Comparison of ENCODE assay signal across 10 mouse cellular contexts in the genomic region with DNA sequence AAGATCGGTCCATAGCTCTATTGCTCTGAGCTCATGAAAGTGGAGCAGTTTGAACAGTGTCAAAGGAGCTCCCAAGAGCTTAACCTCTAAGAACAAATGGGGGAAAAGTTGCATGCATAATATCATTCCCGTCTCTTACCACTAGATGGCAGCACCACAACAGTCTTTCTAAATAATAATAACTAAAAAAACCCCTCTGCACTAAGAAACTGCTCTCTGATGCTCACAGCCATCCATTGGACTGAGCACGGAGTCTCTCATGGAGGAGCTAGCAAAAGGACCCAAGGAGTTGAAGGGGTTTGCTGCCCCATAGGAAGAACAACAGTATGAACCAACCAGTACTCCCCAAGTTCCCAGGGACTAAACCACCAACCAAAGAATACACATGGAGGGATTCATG. TPM values are rescaled to one million over a fixed set of nuclear protein-coding genes. Genes with fewer than 3 reads are reported as not detected.
DNase-seq lines count a peak whose midpoint lies in the region; ATAC-seq and TF ChIP-seq lines count a peak whose summit lies in the region.
"Had no signal": no experiment of that assay in that cellular context is flagged by ENCODE, and none has a peak within 500 bp of the region (broad histone marks: within the 10 kb centered on the region; RNA-seq: fewer than 3 reads in every experiment).

No protein-coding gene starts in this region.

- H3K27me3 ChIP-seq in hindbrain, embryonic 14.5 days (ENCODE audit: control insufficient read depth, insufficient read depth, low read length) = no peaks in the 10 kb centered on the region
- no peaks in the 10 kb centered on the region for H3K27me3 ChIP-seq in hindbrain, embryonic 12.5 days
- H3K27me3 ChIP-seq in stomach, postnatal 0 days (ENCODE audit: control insufficient read depth, insufficient read depth, low read length) = no peaks in the 10 kb centered on the region
- H3K27me3 ChIP-seq: embryonic facial prominence, embryonic 13.5 days; liver, embryonic 15.5 days had no signal

- no peaks in the 10 kb centered on the region for H3K4me1 ChIP-seq in hindbrain, embryonic 14.5 days (replicated peaks; ENCODE audit: control insufficient read depth, insufficient read depth, low read length)
- no peaks in the 10 kb centered on the region for H3K4me1 ChIP-seq in hindbrain, embryonic 12.5 days
- no peaks in the 10 kb centered on the region for H3K4me1 ChIP-seq in stomach, postnatal 0 days (replicated peaks; ENCODE audit: control insufficient read depth, insufficient read depth)
- H3K4me1 ChIP-seq: embryonic facial prominence, embryonic 13.5 days; liver, embryonic 15.5 days had no signal

- no peak overlapping the region for H3K9ac ChIP-seq in hindbrain, embryonic 14.5 days
- H3K9ac ChIP-seq in hindbrain, embryonic 12.5 days = no peak overlapping the region
- no peak overlapping the region for H3K9ac ChIP-seq in stomach, postnatal 0 days (ENCODE audit: low read length)
- H3K9ac ChIP-seq: embryonic facial prominence, embryonic 13.5 days; liver, embryonic 15.5 days had no signal

- WGBS in hindbrain, embryonic 14.5 days = 31% methylated on average over 3 of the region's 3 CpGs
- 33% methylated on average over 3 of the region's 3 CpGs for WGBS in hindbrain, embryonic 12.5 days
- WGBS in stomach, postnatal 0 days = 19% methylated on average over 3 of the region's 3 CpGs

- H3K4me2 ChIP-seq in hindbrain, embryonic 14.5 days (replicated peaks) = no peak overlapping the region
- H3K4me2 ChIP-seq in hindbrain, embryonic 12.5 days (replicated peaks) = no peak overlapping the region
- no peak overlapping the region for H3K4me2 ChIP-seq in stomach, postnatal 0 days (replicated peaks; ENCODE audit: low read depth)
- H3K4me2 ChIP-seq: embryonic facial prominence, embryonic 13.5 days; liver, embryonic 15.5 days had no signal

- ATAC-seq in hindbrain, embryonic 14.5 days (ENCODE audit: low FRiP score) = no peak
- no peak for ATAC-seq in hindbrain, embryonic 12.5 days (ENCODE audit: low FRiP score)
- peak; percentile 65 for ATAC-seq in inflammation-experienced regulatory T-cells, adult 6 months
- no peak for ATAC-seq in stomach, postnatal 0 days (ENCODE audit: low FRiP score, low TSS enrichment)

- H3K36me3 ChIP-seq in hindbrain, embryonic 14.5 days (replicated peaks; ENCODE audit: control insufficient read depth, insufficient read depth) = no peaks in the 10 kb centered on the region
- no peaks in the 10 kb centered on the region for H3K36me3 ChIP-seq in hindbrain, embryonic 12.5 days
- no peaks in the 10 kb centered on the region for H3K36me3 ChIP-seq in stomach, postnatal 0 days (ENCODE audit: control insufficient read depth, insufficient read depth, low read length)
- H3K36me3 ChIP-seq: embryonic facial prominence, embryonic 13.5 days; liver, embryonic 15.5 days had no signal

- no peak for TF ChIP-seq EP300 in stomach, postnatal 0 days (optimal IDR thresholded peaks at IDR 0.05)

- H3K4me3 ChIP-seq in hindbrain, embryonic 14.5 days (replicated peaks; ENCODE audit: low read length) = no peak overlapping the region
- H3K4me3 ChIP-seq in hindbrain, embryonic 12.5 days = no peak overlapping the region
- H3K4me3 ChIP-seq in stomach, postnatal 0 days (ENCODE audit: low read depth, low read length) = no peak overlapping the region
- H3K4me3 ChIP-seq: embryonic facial prominence, embryonic 13.5 days; liver, embryonic 15.5 days had no signal

- DNase-seq in hindbrain, embryonic 14.5 days (ENCODE audit: low spot score) = peak; percentile 65
- DNase-seq in CD4-positive, CD25-positive, alpha-beta regulatory T cell, adult 2 months (ENCODE audit: low read depth, low spot score) = peak; percentile 57
- peak; percentile 31 for DNase-seq in Muller cell, postnatal 12 days (ENCODE audit: inconsistent ontology term)
- peak; percentile 31 for DNase-seq in stomach, postnatal 0 days (ENCODE audit: low spot score)
- no peak for DNase-seq in testis, postnatal 10 days (ENCODE audit: low spot score)
- DNase-seq in heart, adult 9 months (ENCODE audit: low spot score in 2 of 2) = no peak

- peak; percentile 78 for TF ChIP-seq CTCF in stomach, postnatal 0 days (IDR thresholded peaks at IDR 0.05; ENCODE audit: low read depth)

- H3K9me3 ChIP-seq in hindbrain, embryonic 14.5 days (ENCODE audit: control insufficient read depth, low read length) = no peaks in the 10 kb centered on the region
- H3K9me3 ChIP-seq in hindbrain, embryonic 12.5 days (replicated peaks) = no peaks in the 10 kb centered on the region
- no peaks in the 10 kb centered on the region for H3K9me3 ChIP-seq in stomach, postnatal 0 days (ENCODE audit: control insufficient read depth, low read length)
- H3K9me3 ChIP-seq: embryonic facial prominence, embryonic 13.5 days; liver, embryonic 15.5 days had no signal

- H3K27ac ChIP-seq in hindbrain, embryonic 14.5 days = no peak overlapping the region
- no peak overlapping the region for H3K27ac ChIP-seq in hindbrain, embryonic 12.5 days
- no peak overlapping the region for H3K27ac ChIP-seq in stomach, postnatal 0 days (replicated peaks)
- H3K27ac ChIP-seq: embryonic facial prominence, embryonic 13.5 days; liver, embryonic 15.5 days had no signal

RNA-seq across cellular contexts. Expression of a gene that starts 4.1 kb away (rescaled TPM):
- not detected in 2 replicates for polyA plus RNA-seq in hindbrain, embryonic 14.5 days (2014; fragmentation: Nextera tagmentation; extraction: Ambion mirVana)
- polyA plus RNA-seq in hindbrain, embryonic 12.5 days (2016; fragmentation: Nextera tagmentation; extraction: Ambion mirVana) = not detected in 2 replicates
- polyA plus RNA-seq in inflammation-experienced regulatory T-cells, adult 6 months (2017; shearing (Covaris generic)) = not detected
- not detected in 2 replicates for polyA plus RNA-seq in stomach, postnatal 0 days (2015; fragmentation: Nextera tagmentation; extraction: Ambion mirVana)
- polyA plus RNA-seq: embryonic facial prominence, embryonic 13.5 days; liver, embryonic 15.5 days had no signal

RNA-seq across cellular contexts. Expression of a gene that starts 5.7 kb away (rescaled TPM):
- not detected in 2 replicates for polyA plus RNA-seq in hindbrain, embryonic 14.5 days (2014; fragmentation: Nextera tagmentation; extraction: Ambion mirVana)
- not detected in 2 replicates for polyA plus RNA-seq in hindbrain, embryonic 12.5 days (2016; fragmentation: Nextera tagmentation; extraction: Ambion mirVana)
- not detected for polyA plus RNA-seq in inflammation-experienced regulatory T-cells, adult 6 months (2017; shearing (Covaris generic))
- polyA plus RNA-seq in stomach, postnatal 0 days (2015; fragmentation: Nextera tagmentation; extraction: Ambion mirVana) = not detected in 2 replicates
- polyA plus RNA-seq: embryonic facial prominence, embryonic 13.5 days; liver, embryonic 15.5 days had no signal

RNA-seq across cellular contexts. Expression of a gene that starts 20.1 kb away (rescaled TPM):
- not detected in 2 replicates for polyA plus RNA-seq in hindbrain, embryonic 14.5 days (2014; fragmentation: Nextera tagmentation; extraction: Ambion mirVana)
- not detected in 2 replicates for polyA plus RNA-seq in hindbrain, embryonic 12.5 days (2016; fragmentation: Nextera tagmentation; extraction: Ambion mirVana)
- not detected for polyA plus RNA-seq in inflammation-experienced regulatory T-cells, adult 6 months (2017; shearing (Covaris generic))
- not detected in 2 replicates for polyA plus RNA-seq in stomach, postnatal 0 days (2015; fragmentation: Nextera tagmentation; extraction: Ambion mirVana)
- polyA plus RNA-seq: embryonic facial prominence, embryonic 13.5 days; liver, embryonic 15.5 days had no signal

RNA-seq across cellular contexts. Expression of a gene that starts 22.6 kb away (rescaled TPM):
- polyA plus RNA-seq in hindbrain, embryonic 14.5 days (2014; fragmentation: Nextera tagmentation; extraction: Ambion mirVana) = not detected in 2 replicates
- polyA plus RNA-seq in hindbrain, embryonic 12.5 days (2016; fragmentation: Nextera tagmentation; extraction: Ambion mirVana) = not detected in 2 replicates
- not detected for polyA plus RNA-seq in inflammation-experienced regulatory T-cells, adult 6 months (2017; shearing (Covaris generic))
- not detected in 2 replicates for polyA plus RNA-seq in stomach, postnatal 0 days (2015; fragmentation: Nextera tagmentation; extraction: Ambion mirVana)
- polyA plus RNA-seq: embryonic facial prominence, embryonic 13.5 days; liver, embryonic 15.5 days had no signal

RNA-seq across cellular contexts. Expression of a gene that starts 26.6 kb away (rescaled TPM):
- polyA plus RNA-seq in hindbrain, embryonic 14.5 days (2014; fragmentation: Nextera tagmentation; extraction: Ambion mirVana) = 0.98 and 1.5 TPM in 2 replicates
- polyA plus RNA-seq in hindbrain, embryonic 12.5 days (2016; fragmentation: Nextera tagmentation; extraction: Ambion mirVana) = 0.26 and 0.77 TPM in 2 replicates
- polyA plus RNA-seq in inflammation-experienced regulatory T-cells, adult 6 months (2017; shearing (Covaris generic)) = not detected
- polyA plus RNA-seq in stomach, postnatal 0 days (2015; fragmentation: Nextera tagmentation; extraction: Ambion mirVana) = 0.34 and 0.45 TPM in 2 replicates

Comparison
In these comparisons a context has a peak if more than half of its experiments do, and no peak if none do; other contexts are left out.
1. DNase-seq: peak in hindbrain, embryonic 14.5 days (single experiment), CD4-positive, CD25-positive, alpha-beta regulatory T cell, adult 2 months (single experiment), Muller cell, postnatal 12 days (single experiment) and stomach, postnatal 0 days (single experiment); none in testis, postnatal 10 days (single experiment) and heart, adult 9 months (0 of 2).